Mouse (Mus musculus) brain, embryonic 14.5 days (tissue): ENCODE data around the gene Wap. TPM values are rescaled to one million over a fixed set of nuclear protein-coding genes. Genes with fewer than 3 reads are reported as not detected.

ENCODE experiments used
- DNase-seq: peaks from one replicate; pipeline ENCODE4 v3.0.0-alpha.2; 2011; ENCODE audit warnings: low read depth
- CTCF ChIP-seq: fragments of 200-500 bp; IDR thresholded peaks from 2 replicates; pipeline ENCODE4 v1.5.1; 2012; ENCODE audit warnings: inconsistent platforms, mild to moderate bottlenecking, moderate library complexity, borderline replicate concordance; ENCODE audit not compliant: insufficient read depth, insufficient read length; ENCODE audit errors: extremely low read depth
- POLR2A ChIP-seq: fragments of 200-500 bp; IDR thresholded peaks from 2 replicates; pipeline ENCODE4 v1.6.1; 2012; ENCODE audit warnings: mild to moderate bottlenecking, inconsistent platforms, borderline replicate concordance; ENCODE audit not compliant: poor library complexity, insufficient read depth, insufficient read length, severe bottlenecking; ENCODE audit errors: extremely low read depth
- polyA plus RNA-seq: library from polyadenylated mRNA; depleted of rRNA; stranded (reverse); fragments of >200 nt; gene quantifications from 2 replicates; pipeline ENCODE4 v1.2.3, GENCODE M21; 2012

The Wap gene
- polyA plus RNA-seq, 1 experiment: not detected

DNA sequence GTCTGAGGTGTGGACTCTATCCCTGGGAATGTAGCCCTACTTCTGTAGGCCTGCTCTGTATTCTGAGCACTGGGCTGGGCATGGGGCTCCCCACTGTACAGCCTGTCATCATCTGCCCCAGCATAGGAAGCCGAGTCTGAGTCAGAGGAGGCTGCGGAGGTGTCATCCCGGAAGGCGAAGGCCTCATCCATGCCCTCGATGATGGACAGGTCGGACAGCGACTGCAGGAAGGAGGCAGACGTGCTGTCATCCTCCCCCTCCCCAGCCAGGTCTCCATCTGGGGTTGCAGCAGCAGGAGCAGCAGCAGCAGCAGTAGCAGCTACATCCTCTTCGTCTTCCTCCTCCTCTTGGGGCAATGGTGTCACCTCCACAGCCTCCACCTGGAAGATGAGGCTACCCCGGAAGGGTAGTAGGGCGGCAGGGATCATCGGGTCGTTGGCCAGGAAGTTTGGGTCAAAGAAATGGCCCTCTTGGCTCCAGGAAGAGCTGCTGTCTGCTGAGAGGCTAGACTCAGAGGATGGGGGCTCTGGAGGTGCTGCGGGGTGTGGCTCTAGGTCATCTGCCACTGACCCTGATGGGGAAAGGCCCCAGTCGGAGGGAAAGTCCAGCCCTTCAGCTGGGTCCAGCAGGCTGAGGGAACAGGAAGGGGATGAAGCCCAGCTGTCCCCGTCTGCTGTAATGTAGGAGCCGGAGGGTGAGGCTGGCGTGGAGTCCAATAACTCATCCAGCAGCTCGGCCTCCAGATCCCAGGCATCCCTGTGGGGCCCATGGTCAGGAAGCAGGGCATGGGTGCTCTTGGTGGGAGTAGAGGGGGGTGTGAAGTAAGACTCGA, 36.6 kb downstream of the Wap start:
- no peak for DNase-seq
- TF ChIP-seq POLR2A: no peak
- TF ChIP-seq CTCF: no peak

DNA sequence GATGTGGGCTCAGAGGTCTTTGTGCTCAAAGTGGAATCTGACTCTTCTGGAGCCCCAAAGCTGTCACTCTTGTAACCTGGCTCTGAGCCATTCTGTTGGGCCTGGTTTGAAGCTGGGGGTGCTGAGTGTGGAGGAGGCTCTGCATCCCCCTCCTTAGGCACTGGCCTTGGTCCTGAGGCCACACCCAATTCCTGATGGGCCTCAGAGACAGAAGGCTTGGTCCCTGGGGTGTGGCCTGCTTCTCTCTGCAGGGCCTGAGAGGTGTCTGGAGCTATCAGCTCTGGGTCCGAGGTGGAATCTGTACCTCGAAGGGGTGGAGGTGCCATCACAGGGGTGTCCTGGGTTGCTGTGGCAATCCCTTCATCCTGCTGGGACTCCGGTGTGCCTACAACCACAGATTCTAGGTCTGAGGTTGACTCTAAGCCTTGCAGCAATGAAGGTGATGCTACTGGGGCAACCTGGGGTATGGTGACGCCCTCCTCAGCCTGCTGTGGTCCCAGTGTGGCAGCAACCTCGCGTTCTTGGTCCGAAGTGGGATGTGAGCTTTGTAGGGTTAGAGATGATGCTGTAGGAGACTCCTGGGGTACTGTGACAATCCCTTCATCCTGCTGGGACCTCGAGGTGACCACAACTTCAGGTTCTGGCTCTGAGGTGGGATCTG, 38.0 kb downstream of the Wap start:
- TF ChIP-seq CTCF (no peak), POLR2A (no peak)
- DNase-seq: no peak

DNA sequence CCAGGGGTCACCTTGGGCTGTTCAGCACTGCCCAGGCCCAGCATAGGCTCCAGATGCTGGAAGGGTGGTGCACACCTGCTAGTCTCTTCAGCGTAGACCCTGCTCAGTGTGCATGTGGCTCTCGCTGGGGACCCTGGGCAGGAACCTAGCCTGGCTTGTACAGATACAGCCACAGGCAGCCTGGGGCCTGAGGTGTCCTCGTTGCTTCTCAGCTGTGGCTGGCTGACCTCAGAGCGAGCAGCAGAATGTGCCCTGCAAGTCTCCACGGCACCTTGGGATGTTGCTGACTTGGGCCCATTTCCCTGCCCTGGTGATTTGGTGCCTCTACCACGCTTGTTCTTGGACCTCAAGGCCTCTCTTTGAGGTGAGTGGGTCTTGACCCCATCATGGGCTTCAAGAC, 38.6 kb downstream of the Wap start:
- no peak for DNase-seq
- no peak for TF ChIP-seq CTCF
- no peak for TF ChIP-seq POLR2A

DNA sequence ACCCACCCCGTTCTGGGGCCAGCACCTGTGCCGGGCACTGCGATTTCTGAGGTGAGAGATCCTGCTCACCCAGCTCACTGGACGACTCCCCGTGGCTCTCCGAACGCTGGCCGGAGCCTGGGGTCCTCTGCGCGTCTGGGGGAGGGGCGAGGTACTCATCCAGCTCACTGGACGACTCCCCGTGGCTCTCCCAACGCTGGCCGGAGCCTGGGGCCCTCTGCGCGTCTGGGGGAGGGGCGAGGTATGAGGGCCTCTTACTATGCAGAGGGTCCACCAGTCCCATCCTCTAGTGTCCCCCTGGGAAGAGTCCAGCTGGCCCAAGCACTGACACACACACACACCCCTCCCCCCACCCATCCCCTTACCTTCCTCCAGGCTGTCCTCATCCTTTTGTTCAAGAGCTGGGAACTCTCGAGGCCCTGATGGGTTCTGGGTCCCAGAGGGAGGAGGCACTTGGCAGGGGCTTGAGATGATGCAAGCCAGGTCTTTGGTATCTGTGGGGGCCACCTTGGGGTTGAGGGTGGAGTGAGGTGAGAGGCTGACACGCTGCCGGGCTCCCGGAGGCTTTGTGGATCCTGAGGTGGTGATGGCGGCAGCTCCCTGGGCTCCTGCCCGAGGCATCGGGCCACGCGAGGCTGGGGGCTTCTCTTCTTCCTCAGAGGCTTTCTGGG, 39.3 kb downstream of the Wap start:
- peak; percentile 49 for DNase-seq
- TF ChIP-seq CTCF (no peak), POLR2A (no peak)

DNA sequence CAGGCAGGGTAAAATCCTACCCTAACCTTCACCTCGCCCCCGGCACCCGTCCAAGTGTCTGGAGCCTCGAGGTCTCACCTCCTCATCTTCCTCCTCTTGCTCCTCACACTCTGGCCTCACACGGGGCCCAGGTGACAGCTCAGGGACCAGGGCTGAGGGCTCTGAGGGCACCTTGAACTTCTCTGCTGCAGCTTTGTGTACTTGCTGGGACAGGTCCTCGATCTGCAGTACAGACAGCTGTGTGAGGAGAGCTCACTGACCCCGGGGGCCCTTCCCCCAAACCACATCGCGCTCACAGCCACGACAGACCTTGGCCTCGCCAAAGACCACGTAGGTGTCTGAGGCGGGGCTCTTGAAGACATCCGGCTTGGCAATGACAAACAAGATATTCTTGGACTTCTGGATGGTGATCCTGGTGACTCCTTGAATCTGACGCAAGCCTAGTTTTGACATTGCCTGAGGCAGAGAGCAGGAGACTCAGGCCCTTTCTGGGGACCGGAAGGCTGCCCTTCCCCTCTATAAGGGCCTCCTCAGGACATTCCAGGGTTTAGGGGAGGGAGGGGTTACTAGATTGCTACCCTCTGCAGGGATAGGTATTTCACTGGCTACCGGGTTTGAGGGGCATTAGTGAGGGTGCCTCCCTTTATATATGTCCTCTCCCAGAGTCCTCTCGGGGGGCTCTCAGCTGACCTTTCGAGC, 40.1 kb downstream of the Wap start:
- TF ChIP-seq POLR2A (no peak), CTCF (no peak)
- peak; percentile 13 for DNase-seq

DNA sequence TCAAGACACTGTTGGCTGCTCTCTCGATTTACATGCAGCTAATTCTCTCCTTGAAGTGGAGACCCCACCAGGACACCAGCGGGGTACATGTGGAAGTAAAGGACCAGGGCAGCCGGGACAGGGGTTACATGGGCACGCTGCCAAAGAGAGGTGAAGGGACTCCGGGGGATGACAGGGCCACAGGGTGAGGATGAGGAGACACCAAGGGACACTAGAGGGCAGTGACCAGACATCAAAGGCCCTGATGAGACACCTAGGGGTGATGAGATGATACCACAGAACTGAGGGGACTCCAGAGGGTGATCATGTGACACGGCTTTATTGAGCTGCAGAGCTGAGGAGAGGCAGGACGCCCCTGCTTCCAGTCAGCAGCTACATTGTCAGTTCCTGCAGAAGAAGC, 40.9 kb downstream of the Wap start:
- peak; percentile 30 for DNase-seq

DNA sequence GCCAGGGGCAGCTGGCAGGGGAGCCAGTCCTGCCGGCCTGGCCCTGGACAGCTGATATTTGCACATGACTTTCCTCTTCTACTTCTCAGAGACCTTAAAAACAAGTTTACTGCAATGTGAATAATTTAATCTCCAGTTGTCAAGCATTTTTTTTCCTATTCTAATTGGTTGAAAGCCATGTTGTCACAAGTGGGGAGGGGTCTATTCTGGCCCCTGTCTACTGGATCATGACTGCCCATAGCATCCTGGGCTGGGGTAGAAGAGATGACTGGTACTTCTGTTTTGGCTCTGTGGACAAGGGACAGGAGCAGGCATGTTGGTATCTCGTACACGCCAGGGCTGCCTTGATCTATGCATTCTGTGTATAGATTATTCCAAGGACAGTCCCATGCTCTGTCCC, 41.8 kb downstream of the Wap start:
- DNase-seq: no peak
- TF ChIP-seq POLR2A (no peak), CTCF (no peak)

More for the DNA sequence above, 40.9 kb downstream of the Wap start:
- TF ChIP-seq POLR2A (no peak), CTCF (0 out of 2 replicates have a peak, but pooled peaks have one; percentile 6)

DNA sequence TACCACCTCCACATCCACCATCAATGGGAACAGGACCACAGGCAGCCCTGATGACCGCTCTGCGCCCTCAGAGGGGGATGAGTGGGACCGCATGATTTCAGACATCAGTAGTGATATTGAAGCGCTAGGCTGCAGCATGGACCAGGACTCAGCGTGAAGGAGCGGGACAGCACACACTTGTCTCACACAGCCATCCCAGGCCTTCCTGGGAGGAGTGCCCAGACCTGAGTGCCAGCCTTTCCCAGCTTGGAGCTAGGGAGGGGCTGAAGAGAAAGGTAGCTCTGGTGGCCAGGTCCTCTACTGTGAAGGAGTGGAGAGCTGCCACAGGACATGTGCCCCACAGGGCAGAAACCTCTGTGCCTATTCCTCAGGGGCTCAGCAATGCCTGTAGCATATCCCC, 42.2 kb downstream of the Wap start:
- DNase-seq: no peak

DNA sequence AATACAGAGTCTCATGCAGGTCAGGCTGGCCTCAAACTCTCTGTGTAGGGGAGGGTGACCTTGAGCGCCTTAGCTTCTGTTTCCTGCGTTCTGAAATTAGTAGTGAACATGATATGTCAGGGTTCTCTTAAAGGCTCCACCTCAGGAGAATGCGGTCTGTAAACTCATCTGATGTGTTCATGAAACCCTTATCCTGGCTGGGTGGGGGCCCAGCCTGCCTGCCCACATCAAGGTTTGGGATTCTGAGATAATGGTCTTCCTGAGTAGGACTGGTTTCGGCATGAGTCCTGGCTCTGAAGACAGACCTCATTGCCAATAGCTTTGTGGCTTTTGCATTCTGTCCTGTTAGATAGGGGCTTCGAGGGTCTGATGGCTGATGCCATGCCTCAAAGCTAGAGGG, 43.1 kb downstream of the Wap start:
- no peak for DNase-seq
- TF ChIP-seq POLR2A (no peak), CTCF (no peak)

More for the DNA sequence above, 42.2 kb downstream of the Wap start:
- TF ChIP-seq CTCF (no peak), POLR2A (no peak)

DNA sequence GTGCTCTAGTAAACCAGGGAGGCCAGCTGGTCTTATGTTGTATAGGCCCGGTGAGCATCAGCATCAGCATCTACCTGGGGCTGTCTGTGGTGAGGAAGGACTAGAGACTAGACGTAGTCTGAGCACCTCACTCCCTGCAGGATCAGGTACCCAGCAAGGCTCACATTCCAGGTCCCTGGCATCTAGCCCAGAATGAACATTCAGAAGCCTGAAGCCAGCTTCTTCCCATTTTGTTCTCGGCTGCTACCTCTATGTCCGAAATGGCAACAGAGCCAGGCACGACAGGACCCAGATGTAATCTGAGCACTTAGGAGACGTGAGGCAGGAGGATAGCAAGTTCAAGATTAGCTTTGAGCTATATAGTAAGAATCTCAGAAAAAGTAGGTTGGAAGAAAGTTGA, 43.6 kb downstream of the Wap start:
- TF ChIP-seq POLR2A: no peak
- no peak for TF ChIP-seq CTCF
- no peak for DNase-seq

DNA sequence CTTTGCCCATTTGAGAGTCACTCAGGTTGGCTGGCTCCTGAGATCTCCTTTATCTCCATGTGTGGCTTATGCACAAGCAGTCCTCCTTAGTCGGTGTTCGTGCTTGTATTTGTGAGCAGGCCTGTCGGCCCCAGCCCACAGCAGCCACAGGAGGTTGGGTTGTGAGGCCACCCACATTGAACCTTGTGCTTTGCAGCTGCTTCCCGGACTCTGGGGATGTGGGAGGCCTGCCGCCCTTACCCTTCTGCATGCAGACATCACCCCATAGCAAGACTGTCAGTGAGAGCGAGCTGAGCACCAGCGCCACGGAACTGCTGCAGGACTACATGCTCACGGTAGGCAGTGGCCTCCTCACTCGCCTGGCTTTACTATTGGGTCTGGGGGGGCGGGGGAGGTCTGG, 45.0 kb downstream of the Wap start:
- DNase-seq: no peak
- TF ChIP-seq POLR2A (no peak), CTCF (no peak)
